Mouse (Mus musculus) gastrocnemius, postnatal 14 days (tissue): ENCODE results near the gene 1700020D05Rik. TPM values are rescaled to one million over a fixed set of nuclear protein-coding genes. Genes with fewer than 3 reads are reported as not detected.

Source experiments
- DNase-seq: peaks from one replicate; pipeline ENCODE4 v3.0.0; 2021; ENCODE audit warnings: mixed read lengths
- intact Hi-C: fragments of 180-260 bp; cut with DNase I; formaldehyde crosslinking; loops from one replicate; pipeline ENCODE4 v1.15.1; 2025; ENCODE audit warnings: low total_unique reads
- total RNA-seq, 2 experiments: library from RNA; stranded (reverse); gene quantifications; 2 replicates each; pipeline ENCODE4 v1.2.3; 2021

The 1700020D05Rik gene
- total RNA-seq, 2 experiments from 2014 or later: 0.41 to 0.82 TPM

DNA sequence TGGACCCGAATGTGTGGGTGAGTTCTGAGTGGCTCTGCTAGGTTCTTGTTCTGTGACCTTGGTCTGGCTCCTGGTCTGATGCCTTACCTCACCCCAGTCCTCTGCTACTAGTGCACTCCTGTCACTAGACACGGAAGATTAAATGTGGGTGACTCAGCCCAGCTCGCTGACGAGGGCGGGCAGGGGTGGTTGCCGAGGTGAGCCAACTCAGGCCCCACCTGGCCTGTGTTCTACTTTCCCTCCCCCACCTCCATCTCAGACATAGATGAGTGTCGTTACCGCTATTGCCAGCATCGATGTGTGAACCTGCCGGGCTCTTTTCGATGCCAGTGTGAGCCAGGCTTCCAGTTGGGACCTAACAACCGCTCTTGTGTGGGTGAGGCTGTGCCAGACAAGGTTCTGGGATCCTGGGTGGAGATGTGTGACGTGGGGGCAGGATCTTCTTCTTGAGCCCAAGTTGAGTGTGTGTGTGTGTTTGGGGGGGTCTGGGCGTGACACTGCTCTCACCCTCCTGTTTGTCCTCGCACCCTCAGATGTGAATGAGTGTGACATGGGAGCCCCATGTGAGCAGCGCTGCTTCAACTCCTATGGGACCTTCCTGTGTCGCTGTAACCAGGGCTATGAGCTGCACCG is 25.8 kb downstream of the 1700020D05Rik start:
- intact Hi-C loops: no loop called here
- DNase-seq: no peak

- DNase-seq: no peak
- intact Hi-C loops: no loop called here
Observed at GRCm38 (mm10) chr19:5477004-5477667, 26.5 kb downstream of the 1700020D05Rik start.

- DNase-seq: no peak
Observed at GRCm38 (mm10) chr19:5475069-5475714, 28.4 kb downstream of the 1700020D05Rik start.

GRCm38 (mm10) chr19:5474281-5475068 is 29.1 kb downstream of the 1700020D05Rik start:
- intact Hi-C loops: no loop called here
- peak; percentile 75 for DNase-seq

More at GRCm38 (mm10) chr19:5475069-5475714, 28.4 kb downstream of the 1700020D05Rik start:
- intact Hi-C loops: no loop called here

GRCm38 (mm10) chr19:5473720-5474119 is 29.9 kb downstream of the 1700020D05Rik start, which contains the start of gene Efemp2:
Efemp2 (plus strand) TSS chr19:5473954.
- intact Hi-C loops: no loop called here
- peak; percentile 85 for DNase-seq

- intact Hi-C loops: no loop called here
Observed at GRCm38 (mm10) chr19:5472857-5473256, 30.7 kb downstream of the 1700020D05Rik start.

GRCm38 (mm10) chr19:5471846-5472245 is 31.7 kb downstream of the 1700020D05Rik start:
- DNase-seq: no peak
- intact Hi-C loops: no loop called here

More at GRCm38 (mm10) chr19:5472857-5473256, 30.7 kb downstream of the 1700020D05Rik start:
- DNase-seq: no peak

DNA sequence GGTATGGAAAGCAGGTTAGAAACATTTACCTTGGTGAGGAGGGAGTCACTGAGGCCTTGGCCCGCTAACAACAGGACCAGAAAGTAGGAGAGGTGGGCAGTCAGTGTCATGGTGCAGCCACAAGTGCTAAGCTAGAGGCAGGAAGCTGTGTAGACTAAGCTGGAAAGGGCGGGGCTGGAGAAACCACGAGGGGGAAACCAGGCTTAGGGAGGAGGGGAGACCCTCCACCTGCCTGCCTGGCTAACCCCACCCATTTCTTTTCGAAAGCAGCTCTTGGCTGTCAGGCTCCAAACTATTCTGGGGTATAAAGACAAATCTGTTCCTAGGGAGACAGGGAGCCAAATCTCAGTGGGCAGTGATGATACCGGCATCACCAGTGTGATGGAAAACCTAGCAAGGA is 35.2 kb downstream of the 1700020D05Rik start, which contains the start of gene Ctsw:
Gene Ctsw (minus strand): TSS at position 134 of the 400 bp plus-strand sequence.
- DNase-seq: no peak
- intact Hi-C loops: no loop called here

GRCm38 (mm10) chr19:5466916-5467500 is 36.6 kb downstream of the 1700020D05Rik start:
- DNase-seq: no peak
- intact Hi-C loops: no loop called here

DNA sequence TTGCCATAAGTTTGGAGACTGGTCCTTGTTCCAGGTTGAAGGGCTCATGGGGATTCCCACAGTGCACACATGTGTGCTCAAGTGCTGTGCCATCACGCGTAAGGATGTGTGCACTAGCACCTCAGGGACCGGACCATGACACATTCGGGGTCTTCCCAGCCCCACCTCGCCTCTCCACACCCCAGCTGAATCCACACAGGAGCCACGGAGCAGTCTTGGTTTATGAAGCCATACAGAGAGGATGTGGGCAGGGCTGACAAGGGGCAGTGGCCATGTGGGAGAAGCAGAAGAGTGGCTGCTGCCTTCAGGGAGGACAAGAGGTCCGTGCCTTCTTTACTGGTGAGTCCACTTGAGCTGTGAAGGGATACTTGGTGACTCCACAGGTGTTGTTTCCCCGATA is 38.5 kb downstream of the 1700020D05Rik start:
- DNase-seq: no peak
- intact Hi-C loops: no loop called here

DNA sequence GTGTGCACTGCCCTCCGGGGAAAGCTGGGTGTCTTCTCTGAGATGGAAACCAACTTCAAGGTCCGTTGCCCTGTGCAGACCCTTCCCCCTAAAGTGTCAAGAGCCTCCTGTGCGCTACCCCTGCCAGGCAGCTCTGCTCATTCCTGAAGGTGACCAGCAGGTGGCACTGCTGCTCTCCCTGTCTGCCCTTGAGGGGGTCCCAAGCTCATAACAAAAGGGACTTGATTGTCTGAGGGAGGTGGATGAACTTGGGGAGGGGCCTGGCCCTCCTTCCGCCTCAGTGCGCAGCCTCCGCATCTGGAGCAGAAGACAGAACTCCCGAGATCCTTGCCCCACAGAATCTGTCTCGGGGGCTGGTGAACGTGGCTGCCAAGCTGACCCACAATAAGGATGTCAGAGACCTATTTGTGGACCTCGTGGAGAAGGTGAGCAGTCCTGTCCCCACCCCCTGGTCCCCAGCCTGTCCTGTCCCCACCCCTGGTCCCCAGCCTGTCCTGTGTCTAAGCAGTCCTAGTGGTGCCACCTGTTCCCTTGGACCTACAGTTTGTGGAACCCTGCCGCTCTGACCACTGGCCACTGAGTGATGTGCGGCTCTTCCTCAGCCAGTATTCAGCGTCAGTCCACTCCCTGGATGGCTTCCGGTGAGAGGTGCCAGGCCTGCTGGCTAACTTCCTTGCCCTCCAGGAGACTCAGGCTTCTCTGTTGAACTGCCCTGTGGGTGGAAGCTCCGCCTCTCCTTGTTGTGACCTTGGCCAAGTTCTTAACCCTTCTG is 39.6 kb downstream of the 1700020D05Rik start:
- intact Hi-C loops: no loop called here

GRCm38 (mm10) chr19:5463212-5463611 is 40.4 kb downstream of the 1700020D05Rik start:
- intact Hi-C loops: no loop called here
- DNase-seq: no peak

More for the DNA sequence above, 39.6 kb downstream of the 1700020D05Rik start:
- peak; percentile 51 for DNase-seq

DNA sequence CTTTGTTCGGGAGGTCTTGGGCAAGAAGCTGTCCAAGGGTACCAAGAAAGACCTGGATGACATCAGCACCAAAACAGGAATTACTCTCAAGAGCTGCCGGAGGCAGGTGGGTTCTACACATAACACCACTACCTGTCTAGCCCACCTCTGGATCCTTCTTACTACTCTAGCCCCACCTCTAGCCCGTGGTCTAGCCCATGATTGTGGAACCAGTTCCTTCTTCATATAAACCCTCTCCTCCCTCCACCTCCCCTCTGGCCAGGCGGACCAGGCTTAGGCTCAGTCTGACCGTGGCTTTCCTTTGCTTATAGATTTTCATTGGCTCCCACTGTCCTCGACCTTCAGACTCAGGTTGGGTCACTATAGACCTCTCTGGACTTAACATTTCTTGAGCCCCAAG is 42.2 kb downstream of the 1700020D05Rik start:
- intact Hi-C loops: no loop called here
- no peak for DNase-seq

DNA sequence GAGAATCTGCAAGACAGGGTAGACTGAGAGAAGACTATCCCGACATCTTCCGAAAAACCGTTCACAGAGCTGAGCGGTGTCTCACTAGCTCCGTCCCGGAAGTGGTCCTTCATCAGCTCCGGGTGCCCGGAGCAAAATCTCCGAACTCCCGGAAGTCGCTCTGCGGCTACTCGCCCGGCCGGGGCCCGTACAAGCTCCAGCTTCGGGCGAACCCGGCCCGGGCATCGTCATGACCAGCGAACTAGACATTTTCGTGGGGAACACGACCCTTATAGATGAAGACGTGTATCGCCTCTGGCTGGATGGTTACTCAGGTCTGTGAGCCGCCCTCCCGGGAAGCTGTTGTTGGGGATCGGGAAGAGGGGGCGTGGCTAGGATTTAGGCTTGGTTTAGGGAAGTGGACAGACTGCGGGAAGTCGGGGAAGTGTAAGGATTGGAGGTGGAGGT is 43.1 kb downstream of the 1700020D05Rik start, which contains the start of gene Fibp:
Gene Fibp (plus strand): TSS at position 151 of the 447 bp plus-strand sequence.
- intact Hi-C loops: no loop called here
- peak; percentile 89 for DNase-seq

GRCm38 (mm10) chr19:5459896-5460295 is 43.7 kb downstream of the 1700020D05Rik start:
- DNase-seq: no peak
- intact Hi-C loops: no loop called here

DNA sequence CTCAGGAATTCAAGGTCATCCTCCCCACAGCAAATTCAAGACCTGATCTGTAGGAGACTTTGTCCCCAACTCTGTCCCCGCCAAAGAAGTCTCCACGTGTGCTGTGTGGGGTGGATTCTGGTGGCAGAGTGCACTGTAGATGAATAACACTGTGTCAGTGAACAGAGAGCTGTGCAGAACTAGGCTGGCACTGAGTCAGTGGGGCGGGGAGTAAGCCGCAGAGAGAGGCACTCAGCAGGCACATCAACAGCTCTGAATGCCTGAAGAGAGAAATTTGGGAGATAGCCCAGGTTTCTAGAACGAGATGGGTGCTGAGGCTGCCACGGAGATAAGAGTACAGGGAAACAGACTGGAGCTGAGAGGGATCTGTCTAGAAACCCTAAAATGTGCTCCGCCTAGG is 44.6 kb downstream of the 1700020D05Rik start:
- intact Hi-C loops: no loop called here
- DNase-seq: no peak

DNA sequence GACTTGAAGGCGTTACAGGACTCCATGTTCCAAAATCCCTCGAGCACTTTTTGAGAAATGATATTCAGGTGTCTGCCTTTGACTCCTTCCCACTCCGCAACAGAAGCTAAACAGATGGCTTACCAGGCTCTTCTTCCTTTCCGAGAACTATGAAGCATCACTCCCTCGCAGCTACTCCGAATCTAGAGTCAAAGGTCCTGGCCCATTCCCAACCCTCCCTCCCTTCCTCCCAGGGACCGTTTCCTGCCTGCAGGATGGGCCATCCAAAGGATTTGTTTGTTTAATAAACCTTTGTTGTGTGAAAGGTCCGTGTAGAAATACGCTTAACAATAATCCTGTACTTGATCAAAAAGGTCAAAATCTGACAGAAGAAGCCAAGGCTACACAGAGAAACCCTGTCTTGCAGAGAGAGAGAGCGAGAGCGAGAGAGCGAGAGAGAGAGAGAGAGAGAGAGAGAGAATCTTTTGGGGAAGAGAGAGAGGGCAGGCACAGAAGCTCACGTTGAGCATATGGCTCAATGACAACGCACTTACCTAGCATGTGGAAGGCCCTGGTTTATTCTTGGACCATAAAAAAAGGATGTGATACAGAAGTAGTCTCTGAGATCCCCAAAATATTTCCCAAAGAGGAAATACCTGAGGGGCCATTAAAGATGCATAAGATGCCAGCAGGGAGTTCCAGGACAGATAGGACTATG is 45.7 kb downstream of the 1700020D05Rik start, which contains the start of gene Ccdc85b:
Gene Ccdc85b (minus strand): TSS at position 149 of the 697 bp plus-strand sequence.
- intact Hi-C loops: no loop called here
- no peak for DNase-seq
